Mouse (Mus musculus) large intestine, adult 2 months (tissue): Measurements from ENCODE around the gene Gm5169. TPM values are rescaled to one million over a fixed set of nuclear protein-coding genes. Genes with fewer than 3 reads are reported as not detected.
"Not testable (repeated sequence)": the region's sequence is repeated elsewhere in the genome, so short reads cannot be mapped to it uniquely, and the experiment has no call there.

ENCODE experiments used
- DNase-seq: peaks from one replicate; pipeline ENCODE4 v3.0.0-alpha.2; 2012; ENCODE audit warnings: low read depth, low spot score
- WGBS: fragments of 180-500 bp; shearing (Covaris S2); methylation state at CpG from one replicate; pipeline ENCODE4 v1.1.7; 2018; 5-methylcytosine and 5-hydroxymethylcytosine counted together
- polyA plus RNA-seq: library from polyadenylated mRNA; depleted of rRNA; stranded (reverse); fragments of >200 nt; gene quantifications from 2 replicates; pipeline ENCODE4 v1.2.3, GENCODE M21; 2012; rRNA removed

Gm5169 gene
- polyA plus RNA-seq, result not detected in 2 replicates

DNA sequence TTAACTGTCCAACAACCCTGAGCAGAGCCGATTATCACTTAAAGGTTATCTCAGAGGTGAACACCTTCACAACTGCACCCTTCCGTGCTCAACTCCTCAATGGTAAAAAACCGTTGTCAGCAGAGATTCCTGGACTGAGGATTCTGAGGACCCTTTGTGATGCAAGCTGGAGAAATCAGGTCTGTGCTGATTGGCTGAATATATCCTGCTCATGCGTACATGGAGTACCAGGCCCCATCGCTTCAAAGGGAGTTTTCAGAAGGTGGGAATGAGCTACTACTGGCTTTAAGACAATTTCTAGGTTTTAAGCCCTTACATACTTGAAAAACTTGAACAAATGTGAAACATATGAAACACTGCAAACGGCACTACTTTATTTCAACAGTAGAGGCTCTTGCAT lies at the start of gene Gm5169:
Gm5169 (minus strand) TSS at position 101 of the 400 bp plus-strand sequence.
- DNase-seq, result not testable (repeated sequence)
- WGBS, result 86% methylated on average over 1 of the region's 6 CpGs

- 93% methylated on average over 14 of the region's 15 CpGs for WGBS
- DNase-seq, result not testable (repeated sequence)
Observed at GRCm38 (mm10) chrX:25347424-25347823, 46.2 kb upstream of the Gm5169 start.
